Mouse (Mus musculus) embryonic facial prominence, embryonic 13.5 days (tissue): ENCODE measurements around the gene Kcnn1. TPM values are rescaled to one million over a fixed set of nuclear protein-coding genes. Genes with fewer than 3 reads are reported as not detected.
"Not testable (repeated sequence)": the region's sequence is repeated elsewhere in the genome, so short reads cannot be mapped to it uniquely, and the experiment has no call there.

ENCODE experiments used
- ATAC-seq: fragments of 200-750 bp; cut with Nextera tagmentation; 2 replicates; pipeline ENCODE4 v1.8.0; 2017; ENCODE audit warnings: low read depth; ENCODE audit not compliant: insufficient number of reproducible peaks, insufficient read depth, low FRiP score, low TSS enrichment
- H3K27ac ChIP-seq: fragments of 300-500 bp; sonication (generic); 2 replicates; pipeline ENCODE4 v1.5.1; 2015; ENCODE audit warnings: moderate library complexity, mild to moderate bottlenecking, inconsistent platforms
- H3K27me3 ChIP-seq: fragments of 300-500 bp; sonication (generic); 2 replicates; pipeline ENCODE4 v1.6.1; 2015; ENCODE audit warnings: mild to moderate bottlenecking, inconsistent platforms
- H3K36me3 ChIP-seq: fragments of 300-500 bp; sonication (generic); 2 replicates; pipeline ENCODE4 v1.6.1; 2015; ENCODE audit warnings: mild to moderate bottlenecking, inconsistent platforms
- H3K4me1 ChIP-seq: fragments of 300-500 bp; sonication (generic); 2 replicates; pipeline ENCODE4 v1.6.1; 2015; ENCODE audit warnings: inconsistent platforms
- H3K4me2 ChIP-seq: fragments of 300-500 bp; sonication (generic); 2 replicates; pipeline ENCODE4 v1.6.1; 2015; ENCODE audit warnings: moderate library complexity, mild to moderate bottlenecking, inconsistent platforms
- H3K4me3 ChIP-seq: fragments of 300-500 bp; sonication (generic); 2 replicates; pipeline ENCODE4 v1.5.1; 2015; ENCODE audit warnings: mild to moderate bottlenecking, inconsistent platforms
- H3K9ac ChIP-seq: fragments of 300-500 bp; sonication (generic); 2 replicates; pipeline ENCODE4 v1.6.1; 2015; ENCODE audit warnings: mild to moderate bottlenecking, inconsistent platforms
- H3K9me3 ChIP-seq: fragments of 300-500 bp; sonication (generic); 2 replicates; pipeline ENCODE4 v1.6.1; 2016; ENCODE audit warnings: inconsistent platforms
- WGBS: fragments of 180-500 bp; shearing (Covaris S2); methylation state at CpG from one replicate; pipeline ENCODE4 v1.1.7; 2015; ENCODE audit warnings: mixed read lengths; 5-methylcytosine and 5-hydroxymethylcytosine counted together
- polyA plus RNA-seq: library from polyadenylated mRNA; unstranded; fragments of >200 nt; fragmentation: Nextera tagmentation; extraction: Ambion mirVana; gene quantifications from 2 replicates; pipeline ENCODE4 v1.2.1, GENCODE M21; 2015

Gene Kcnn1
- polyA plus RNA-seq, 1 experiment from 2014 or later, result 5.3 TPM

DNA sequence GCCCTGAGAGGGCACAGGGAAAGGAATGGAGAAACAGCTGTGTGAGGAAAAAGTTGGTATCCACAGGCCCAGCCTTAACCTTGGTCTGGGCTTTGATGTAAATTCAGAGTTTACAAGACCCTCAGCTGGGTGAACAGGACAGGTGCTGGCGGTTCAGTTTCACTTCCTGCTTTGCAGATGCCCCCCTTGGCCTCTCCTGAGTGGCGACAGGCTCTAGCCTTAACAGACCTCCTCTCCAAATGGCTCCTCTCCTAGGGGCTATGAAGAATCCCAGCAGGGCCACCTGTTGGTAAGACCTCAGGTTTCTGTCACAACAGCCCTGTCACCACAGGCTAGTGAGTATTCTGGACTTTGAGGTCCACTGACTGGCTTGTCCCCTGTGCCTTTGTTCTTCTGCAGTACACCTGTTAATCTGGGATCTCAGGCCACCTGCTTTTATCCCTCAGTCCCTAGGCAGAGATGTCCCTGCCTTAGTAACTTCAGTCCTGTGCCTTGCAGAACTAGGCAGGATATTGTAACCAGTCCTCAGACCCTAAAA is 35.7 kb upstream of the Kcnn1 start:
- H3K27me3 ChIP-seq, result peaks cover 14% of the 10 kb centered on the region
- no peak for ATAC-seq
- peaks cover 20% of the 10 kb centered on the region for H3K4me1 ChIP-seq
- 43% methylated on average over 2 of the region's 2 CpGs for WGBS
- H3K4me3 ChIP-seq, result peak overlapping the region; percentile 86
- peak overlapping the region; percentile 82 for H3K9ac ChIP-seq
- peak overlapping the region; percentile 89 for H3K4me2 ChIP-seq
- peaks cover 22% of the 10 kb centered on the region for H3K36me3 ChIP-seq
- no peak overlapping the region for H3K27ac ChIP-seq
- no peaks in the 10 kb centered on the region for H3K9me3 ChIP-seq

DNA sequence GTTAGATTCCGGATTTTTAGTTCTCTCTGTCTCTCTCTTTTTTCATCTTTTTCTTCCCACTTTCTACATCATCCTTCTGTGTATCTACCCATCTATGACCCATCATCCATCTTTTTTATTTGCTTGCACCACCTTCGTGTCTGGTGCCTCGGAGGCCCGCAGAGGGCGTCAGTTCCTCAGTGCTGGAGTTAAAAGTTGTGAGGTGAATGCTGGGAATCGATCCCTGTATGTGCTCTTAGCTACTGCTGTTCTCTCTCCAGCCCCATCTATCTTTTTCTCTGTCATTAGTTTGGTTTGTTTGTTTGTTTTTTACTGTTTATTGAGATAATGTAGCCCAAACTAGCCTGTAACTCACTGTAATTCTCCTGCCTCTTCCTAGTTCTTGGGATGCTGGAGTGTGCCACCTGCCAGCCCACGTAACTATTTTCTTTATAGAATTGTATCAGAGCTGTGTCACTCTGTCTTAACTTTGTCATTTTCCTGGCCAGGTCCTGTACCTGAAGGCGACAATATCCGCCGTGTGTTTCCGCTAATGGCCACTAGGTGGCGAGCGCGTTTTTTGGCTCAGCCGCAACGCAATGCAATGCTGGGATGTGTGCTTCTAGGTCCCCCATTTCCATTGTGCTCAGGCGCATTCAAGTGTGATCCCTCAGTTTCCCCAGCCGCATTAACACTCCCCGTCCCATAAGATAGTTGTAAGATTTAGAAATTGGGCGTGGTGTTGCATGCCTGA is 34.8 kb upstream of the Kcnn1 start:
- Histone ChIP-seq H3K9ac (peak overlapping the region; percentile 82), H3K36me3 (peaks cover 28% of the 10 kb centered on the region), H3K27me3 (peaks cover 23% of the 10 kb centered on the region), H3K4me2 (peak overlapping the region; percentile 89), H3K4me1 (peaks cover 25% of the 10 kb centered on the region), H3K27ac (peak overlapping the region; percentile 91), H3K9me3 (no peaks in the 10 kb centered on the region), H3K4me3 (peak overlapping the region; percentile 86)
- peak; percentile 39; the same call in 1 of the 2 replicates for ATAC-seq
- 0% methylated on average over 20 of the region's 20 CpGs for WGBS

DNA sequence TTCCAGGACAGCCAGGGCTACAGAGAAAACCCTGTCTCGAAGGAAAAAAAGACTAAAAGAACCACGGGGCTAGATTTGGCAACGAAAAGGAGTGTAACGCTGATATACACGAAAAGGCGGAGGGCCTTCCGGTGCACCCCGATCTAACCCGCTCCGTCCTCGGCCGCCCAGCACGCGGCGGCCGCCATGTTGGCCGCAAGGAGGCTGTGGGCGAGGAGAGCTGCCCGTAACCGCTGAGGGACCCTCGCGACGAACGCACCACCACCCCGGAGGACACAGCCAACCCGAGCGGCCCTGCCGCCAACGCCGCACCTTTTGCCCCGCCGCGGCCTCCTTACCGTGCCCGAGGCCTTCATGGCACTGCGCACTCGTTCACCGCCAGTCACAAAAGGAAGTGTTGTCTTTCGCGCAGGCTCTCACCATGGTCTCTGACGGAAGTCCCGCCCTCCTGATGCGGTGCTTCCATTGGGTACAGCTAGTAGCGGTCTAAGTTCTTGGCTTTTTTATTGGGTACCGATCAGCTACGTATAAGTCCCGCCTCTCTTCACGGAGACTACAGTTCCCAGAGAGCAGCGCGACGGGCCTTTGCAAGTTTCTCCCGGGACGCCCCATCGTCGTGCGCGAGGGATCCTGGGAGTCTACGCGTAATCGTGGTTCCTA is 34.1 kb upstream of the Kcnn1 start, which contains the start of gene Rpl18a:
Gene Rpl18a (minus strand): TSS at position 392 of the 660 bp plus-strand sequence.
- ATAC-seq, result peak; percentile 97
- H3K9me3 ChIP-seq, result no peaks in the 10 kb centered on the region
- peaks cover 32% of the 10 kb centered on the region for H3K4me1 ChIP-seq
- peaks cover 28% of the 10 kb centered on the region for H3K36me3 ChIP-seq
- H3K4me2 ChIP-seq, result peak within 1 kb of the TSS; percentile 89
- peaks cover 30% of the 10 kb centered on the region for H3K27me3 ChIP-seq
- peak within 1 kb of the TSS; percentile 91 for H3K27ac ChIP-seq
- peak within 1 kb of the TSS; percentile 95 for H3K9ac ChIP-seq
- WGBS, result under 1% methylated on average over 60 of the region's 60 CpGs
- peak within 1 kb of the TSS; percentile 86 for H3K4me3 ChIP-seq

DNA sequence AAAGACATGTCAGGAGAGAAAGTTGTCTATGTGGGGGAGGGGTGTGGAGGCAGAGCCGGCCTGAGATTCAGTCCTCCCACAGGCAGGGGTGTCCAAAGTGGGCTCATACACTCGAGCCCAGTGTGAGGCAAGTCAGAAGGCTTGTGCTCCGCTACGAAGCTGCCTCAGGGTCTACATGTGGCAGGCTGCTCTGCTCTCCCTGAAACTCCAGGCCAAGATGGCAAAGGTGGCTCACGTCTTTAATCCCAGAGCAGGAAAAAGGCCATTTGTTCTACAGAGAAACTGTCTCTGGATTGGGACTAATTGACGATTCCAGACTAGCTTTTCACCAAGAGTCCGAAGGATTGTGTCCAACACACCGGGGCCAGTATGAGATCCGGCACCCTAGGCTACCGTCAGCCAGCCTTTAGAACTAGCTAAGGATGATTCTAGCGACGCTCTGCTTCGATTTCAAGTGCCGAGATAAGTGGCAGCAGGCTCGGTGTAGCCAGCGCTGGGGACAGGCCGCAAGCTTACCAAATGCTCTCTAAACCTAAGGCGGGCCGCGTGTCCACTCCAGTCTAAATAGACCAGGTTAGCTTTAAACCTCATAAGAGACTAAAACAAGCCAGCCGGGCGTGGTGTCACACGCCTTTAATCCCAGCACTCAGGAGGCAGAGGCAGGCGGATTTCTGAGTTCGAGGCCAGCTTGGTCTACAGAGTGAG is 33.4 kb upstream of the Kcnn1 start:
- Histone ChIP-seq H3K9ac (peak overlapping the region; percentile 95), H3K4me3 (peak overlapping the region; percentile 86), H3K27me3 (peaks cover 37% of the 10 kb centered on the region), H3K4me1 (peaks cover 38% of the 10 kb centered on the region), H3K36me3 (peaks cover 28% of the 10 kb centered on the region), H3K9me3 (no peaks in the 10 kb centered on the region), H3K4me2 (peak overlapping the region; percentile 81), H3K27ac (peak overlapping the region; percentile 91; the same call in 1 of the 2 replicates)
- ATAC-seq, result no peak
- WGBS, result 3% methylated on average over 25 of the region's 25 CpGs

DNA sequence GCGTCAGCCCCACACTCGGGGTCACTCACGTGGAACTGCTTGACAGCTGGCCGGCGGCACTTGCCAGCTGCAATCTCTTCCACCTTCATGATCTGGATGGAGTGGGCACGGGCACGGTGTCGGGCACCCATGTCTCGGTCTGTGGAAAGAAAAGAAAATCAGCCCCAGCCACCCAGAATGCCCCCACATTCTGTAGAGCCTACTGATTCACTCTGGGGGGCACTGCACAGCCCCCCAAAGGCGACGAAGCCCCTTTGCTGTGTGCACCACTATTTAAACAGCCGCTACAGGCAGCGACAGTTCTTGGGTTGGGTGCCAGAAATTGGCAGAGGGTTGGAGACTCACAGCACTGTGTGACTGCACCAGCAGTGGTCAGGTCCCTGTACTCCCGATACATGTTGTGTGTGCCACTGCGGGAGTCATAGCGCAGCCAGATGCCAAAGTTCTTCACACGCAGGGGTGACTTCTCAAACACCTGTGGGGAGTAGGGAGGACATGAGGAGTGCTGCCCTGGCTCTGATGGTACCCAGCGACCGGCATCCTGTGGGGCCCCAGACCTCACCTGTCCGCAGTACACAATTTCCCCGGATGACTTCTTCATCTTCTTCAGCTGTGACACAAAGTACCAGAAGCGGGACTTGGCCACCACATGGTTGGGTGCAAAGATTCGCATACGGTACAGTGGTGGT is 32.7 kb upstream of the Kcnn1 start:
- H3K9ac ChIP-seq, result peak overlapping the region; percentile 95
- not testable (repeated sequence) for H3K9me3 ChIP-seq, ATAC-seq, H3K27ac ChIP-seq
- WGBS, result 80% methylated on average over 24 of the region's 24 CpGs
- H3K36me3 ChIP-seq, result peaks cover 28% of the 10 kb centered on the region
- peaks cover 44% of the 10 kb centered on the region for H3K27me3 ChIP-seq
- H3K4me2 ChIP-seq, result peak overlapping the region; percentile 81
- H3K4me3 ChIP-seq, result peak overlapping the region; percentile 86
- H3K4me1 ChIP-seq, result peaks cover 39% of the 10 kb centered on the region

DNA sequence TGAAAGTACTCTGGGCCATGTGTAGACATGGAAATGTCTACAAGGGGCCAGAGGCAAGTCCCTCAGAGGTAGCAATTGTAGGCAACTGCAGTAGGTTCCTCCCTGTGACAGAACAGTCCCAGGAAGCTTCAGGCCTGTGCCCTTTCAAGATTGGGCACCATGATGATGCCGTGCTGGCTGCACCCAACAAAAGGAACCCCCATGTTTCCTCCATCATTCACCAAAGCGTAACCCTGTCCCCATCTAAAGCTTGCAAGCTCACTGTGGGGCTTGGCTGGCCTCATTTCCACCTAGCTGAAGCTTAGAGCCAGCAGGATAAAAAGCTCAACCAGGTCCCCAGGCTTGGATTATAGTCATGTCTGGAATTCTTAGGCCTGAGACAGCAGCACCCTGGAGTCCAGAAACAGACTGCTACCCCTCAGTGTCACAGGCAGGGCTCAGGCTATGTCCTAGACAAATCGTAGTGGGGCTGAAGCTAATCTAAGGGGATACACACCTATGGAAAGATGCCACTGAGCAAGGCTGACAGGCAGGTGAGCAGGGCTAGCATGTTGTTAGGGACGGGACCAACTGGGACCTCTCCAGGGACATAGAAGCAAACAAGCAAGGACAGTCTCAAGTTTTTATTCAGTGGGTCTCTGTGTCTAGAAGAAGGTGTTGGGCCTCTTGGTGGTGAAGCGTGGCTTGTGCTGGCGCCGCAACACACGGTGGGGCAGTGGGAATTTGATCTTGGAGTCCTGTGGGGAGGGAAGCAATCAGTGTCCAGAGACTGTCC is 31.9 kb upstream of the Kcnn1 start:
- no peak for ATAC-seq
- H3K36me3 ChIP-seq, result peaks cover 28% of the 10 kb centered on the region
- peaks cover 52% of the 10 kb centered on the region for H3K27me3 ChIP-seq
- peaks cover 39% of the 10 kb centered on the region for H3K4me1 ChIP-seq
- H3K4me2 ChIP-seq, result no peak overlapping the region
- no peak overlapping the region for H3K27ac ChIP-seq
- no peak overlapping the region for H3K9ac ChIP-seq
- no peak overlapping the region; the same call in 1 of the 2 replicates for H3K4me3 ChIP-seq
- H3K9me3 ChIP-seq, result no peaks in the 10 kb centered on the region
- 84% methylated on average over 8 of the region's 8 CpGs for WGBS

DNA sequence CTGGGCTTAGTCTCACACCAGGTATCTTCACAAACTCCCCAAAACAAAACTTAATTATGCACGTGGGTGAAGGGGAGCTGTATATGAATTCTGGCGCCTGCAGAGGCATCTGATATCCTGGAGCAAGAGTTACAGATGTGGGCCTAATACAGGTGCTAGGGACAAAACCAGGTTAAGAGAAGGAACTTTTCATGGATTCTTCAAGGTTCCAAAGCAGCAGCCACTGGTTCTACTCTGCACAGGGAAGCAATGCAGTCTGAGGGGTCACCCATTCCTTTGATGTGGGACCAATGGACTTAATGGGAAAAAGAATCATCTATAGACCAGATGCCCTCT is 31.3 kb upstream of the Kcnn1 start:
- no peak overlapping the region; the same call in 1 of the 2 replicates for H3K4me3 ChIP-seq
- no peak overlapping the region for H3K9ac ChIP-seq
- no peaks in the 10 kb centered on the region for H3K9me3 ChIP-seq
- no peak overlapping the region for H3K4me2 ChIP-seq
- peaks cover 54% of the 10 kb centered on the region for H3K27me3 ChIP-seq
- peaks cover 28% of the 10 kb centered on the region for H3K36me3 ChIP-seq
- WGBS, result 61% methylated on average over 2 of the region's 2 CpGs
- no peak for ATAC-seq
- H3K27ac ChIP-seq, result no peak overlapping the region
- H3K4me1 ChIP-seq, result peaks cover 39% of the 10 kb centered on the region

DNA sequence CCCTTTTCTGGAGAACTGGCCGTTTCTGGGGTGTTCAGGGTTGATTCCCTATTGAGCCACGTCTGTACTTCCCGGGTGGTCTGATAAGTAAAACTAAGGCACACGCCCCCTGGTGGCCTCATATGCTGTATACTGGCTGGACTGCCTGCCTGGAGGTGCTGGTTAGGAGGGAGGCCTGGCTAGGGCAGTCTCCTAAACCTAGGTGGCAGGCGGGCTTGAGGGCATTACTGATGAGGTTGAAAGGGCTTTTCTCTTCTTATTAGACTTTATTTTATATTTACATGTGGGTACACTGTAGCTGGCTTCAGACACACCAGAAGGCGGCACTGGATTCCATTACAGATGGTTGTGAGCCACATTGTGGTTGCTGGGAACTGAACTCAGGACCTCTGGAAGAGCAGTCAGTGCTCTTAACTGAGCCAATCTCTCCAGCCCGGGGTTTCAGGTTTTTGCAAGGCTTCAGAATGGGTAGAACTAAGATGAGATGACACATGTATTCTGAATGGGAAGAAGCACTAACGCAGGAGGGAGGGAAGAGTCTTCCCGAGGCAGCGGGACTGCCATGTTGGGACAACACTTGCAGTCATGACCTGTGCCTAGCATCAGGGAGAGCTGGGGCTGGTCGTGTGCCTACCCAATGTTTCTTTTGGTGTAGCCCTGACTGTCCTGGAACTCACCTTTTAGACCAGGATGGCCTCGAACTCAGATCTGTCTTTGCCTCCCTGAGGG is 30.8 kb upstream of the Kcnn1 start:
- H3K4me2 ChIP-seq, result no peak overlapping the region
- 30% methylated on average over 12 of the region's 12 CpGs for WGBS
- H3K27me3 ChIP-seq, result peaks cover 57% of the 10 kb centered on the region
- H3K9ac ChIP-seq, result no peak overlapping the region
- ATAC-seq, result no peak
- H3K9me3 ChIP-seq, result no peaks in the 10 kb centered on the region
- H3K4me3 ChIP-seq, result no peak overlapping the region
- no peak overlapping the region for H3K27ac ChIP-seq
- H3K4me1 ChIP-seq, result peaks cover 39% of the 10 kb centered on the region
- H3K36me3 ChIP-seq, result peaks cover 28% of the 10 kb centered on the region

DNA sequence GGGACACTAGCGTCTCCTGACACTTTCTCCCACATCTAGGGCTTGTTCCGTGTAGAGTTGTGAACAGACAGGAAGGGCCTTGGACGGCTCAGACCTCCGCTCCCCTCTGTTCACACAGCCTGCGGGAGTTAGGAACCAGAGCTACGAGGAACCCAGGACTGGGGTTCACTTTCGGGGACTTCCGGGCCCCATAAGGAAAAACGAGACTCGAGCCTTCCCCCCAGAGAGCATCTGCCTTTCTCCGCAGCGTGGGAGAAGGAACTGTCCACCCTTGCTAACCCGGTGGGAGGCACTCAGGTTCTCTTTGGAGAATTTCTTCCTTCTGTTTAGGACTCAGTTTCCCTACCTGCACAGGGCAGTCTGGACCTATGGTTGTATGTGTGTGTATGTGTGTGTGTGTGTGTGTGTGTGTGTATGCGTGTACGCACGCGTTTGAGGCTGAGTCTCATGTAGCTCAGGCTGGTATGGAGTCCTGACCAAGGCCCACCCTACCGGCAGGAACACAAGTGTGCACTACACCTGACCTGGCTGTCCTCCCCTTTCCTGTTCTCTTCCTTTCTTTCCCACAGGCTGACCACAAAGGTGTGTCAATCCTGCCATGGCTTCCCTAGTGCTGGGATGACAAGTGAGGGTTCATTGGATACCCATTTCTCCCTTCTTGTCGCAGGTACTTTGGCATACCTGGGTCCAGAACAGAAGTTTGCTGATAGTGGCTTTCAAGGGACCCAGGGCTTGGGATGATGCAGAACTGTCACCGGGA is 30.0 kb upstream of the Kcnn1 start:
- H3K4me3 ChIP-seq, result peak overlapping the region; percentile 33
- H3K27ac ChIP-seq, result no peak overlapping the region
- H3K27me3 ChIP-seq, result peaks cover 57% of the 10 kb centered on the region
- H3K4me2 ChIP-seq, result peak overlapping the region; percentile 54
- peaks cover 28% of the 10 kb centered on the region for H3K36me3 ChIP-seq
- peak overlapping the region; percentile 44; the same call in 1 of the 2 replicates for H3K9ac ChIP-seq
- ATAC-seq, result no peak
- H3K9me3 ChIP-seq, result no peaks in the 10 kb centered on the region
- H3K4me1 ChIP-seq, result peaks cover 31% of the 10 kb centered on the region
- WGBS, result 20% methylated on average over 20 of the region's 20 CpGs
